8 mouse cellular contexts compared by ENCODE assay signal in genomic region chr3:107149006-107149405, GRCm38 (mm10). TPM values are rescaled to one million over a fixed set of nuclear protein-coding genes. Genes with fewer than 3 reads are reported as not detected.
A peak's percentile ranks its signal among the peaks of the same experiment; 100 is the strongest.
DNase-seq lines count a peak whose midpoint lies in the region; ATAC-seq and TF ChIP-seq lines count a peak whose summit lies in the region.
"Had no signal": no experiment of that assay in that cellular context is flagged by ENCODE, and none has a peak within 500 bp of the region (broad histone marks: within the 10 kb centered on the region; RNA-seq: fewer than 3 reads in every experiment).

No protein-coding gene starts in this region.

- H3K4me3 ChIP-seq in liver, adult 2 months (ENCODE audit: insufficient read depth, low read depth, low read length), result no peak overlapping the region
- H3K4me3 ChIP-seq in liver, embryonic 12.5 days, result no peak overlapping the region
- H3K4me3 ChIP-seq in G1E (ENCODE audit: low read depth, low read length), result no peak overlapping the region

- no peak for ATAC-seq in liver, embryonic 12.5 days
- ATAC-seq in G1E (ENCODE audit: extremely low read depth, insufficient number of reproducible peaks, low FRiP score, poor library complexity, severe bottlenecking), result no peak

- TF ChIP-seq CTCF in liver, adult 2 months (IDR thresholded peaks at IDR 0.05; ENCODE audit: low read depth, low read length), result peak; percentile 71
- TF ChIP-seq CTCF in G1E (IDR thresholded peaks at IDR 0.05; ENCODE audit: low read depth, low read length), result 0 out of 2 replicates have a peak, but pooled peaks have one; percentile 4
- peak; percentile 45; the same call in 1 of the 2 replicates for TF ChIP-seq CTCF in brain, embryonic 14.5 days (IDR thresholded peaks at IDR 0.05; ENCODE audit: borderline replicate concordance, extremely low read depth, insufficient read depth, insufficient read length)

- TF ChIP-seq POLR2A in liver, adult 2 months (IDR thresholded peaks at IDR 0.05; ENCODE audit: extremely low read depth, insufficient read depth, low read length), result no peak
- no peak for TF ChIP-seq POLR2A in brain, embryonic 14.5 days (IDR thresholded peaks at IDR 0.05; ENCODE audit: borderline replicate concordance, extremely low read depth, insufficient read depth, insufficient read length, poor library complexity, severe bottlenecking)

- no peaks in the 10 kb centered on the region for H3K27me3 ChIP-seq in liver, adult 2 months (ENCODE audit: control insufficient read depth, insufficient read depth, low read length)
- no peaks in the 10 kb centered on the region for H3K27me3 ChIP-seq in liver, embryonic 12.5 days (replicated peaks)
- H3K27me3 ChIP-seq in G1E (ENCODE audit: insufficient read depth, low read length), result no peaks in the 10 kb centered on the region

- H3K36me3 ChIP-seq in liver, adult 2 months (ENCODE audit: control insufficient read depth, insufficient read depth, low read length), result no peaks in the 10 kb centered on the region
- H3K36me3 ChIP-seq in liver, embryonic 12.5 days, result no peaks in the 10 kb centered on the region
- H3K36me3 ChIP-seq in G1E (replicated peaks), result no peaks in the 10 kb centered on the region

- no peak overlapping the region for H3K27ac ChIP-seq in liver, adult 2 months (replicated peaks; ENCODE audit: insufficient read depth, low read depth, low read length)
- H3K27ac ChIP-seq in liver, embryonic 12.5 days, result no peak overlapping the region
- H3K27ac ChIP-seq: macrophage had no signal

- H3K9ac ChIP-seq in liver, adult 2 months (ENCODE audit: low read depth, low read length), result no peak overlapping the region
- no peak overlapping the region for H3K9ac ChIP-seq in liver, embryonic 12.5 days

- WGBS in liver, adult 2 months, result 49% methylated on average over 3 of the region's 3 CpGs
- 44% methylated on average over 3 of the region's 3 CpGs for WGBS in liver, embryonic 12.5 days (ENCODE audit: insufficient replicate concordance)

- intact Hi-C loops in left cerebral cortex, postnatal 10 days (cut with DNase I), result no loop called here

- no peaks in the 10 kb centered on the region for H3K9me3 ChIP-seq in liver, embryonic 12.5 days (replicated peaks)
- no peaks in the 10 kb centered on the region for H3K9me3 ChIP-seq in G1E (replicated peaks)

- peak; percentile 9 for DNase-seq in liver, adult 2 months (ENCODE audit: extremely low read depth, low read depth, low spot score)
- DNase-seq in G1E (ENCODE audit: low spot score), result no peak
- DNase-seq in brain, embryonic 14.5 days (ENCODE audit: low read depth), result peak; percentile 29
- peak; percentile 77 for DNase-seq in induced T-regulatory cell, adult 2 months (ENCODE audit: low read depth)
- DNase-seq in retina, embryonic 14.5 days (ENCODE audit: low spot score), result peak; percentile 54
- no peak for DNase-seq in left cerebral cortex, postnatal 10 days (ENCODE audit: extremely low spot score in 1 of 2, low spot score in 2 of 2)

- H3K4me1 ChIP-seq in liver, adult 2 months (ENCODE audit: control insufficient read depth, insufficient read depth, low read length), result no peaks in the 10 kb centered on the region
- no peaks in the 10 kb centered on the region for H3K4me1 ChIP-seq in liver, embryonic 12.5 days
- no peaks in the 10 kb centered on the region for H3K4me1 ChIP-seq in G1E (ENCODE audit: insufficient read depth, low read depth, low read length)

- no peaks in the 10 kb centered on the region for H3K79me2 ChIP-seq in liver, adult 2 months (ENCODE audit: control insufficient read depth, insufficient read depth, low read length)

- no peak overlapping the region for H3K4me2 ChIP-seq in liver, embryonic 12.5 days

RNA-seq across cellular contexts. Expression of gene Kcna10, which starts 33.9 kb away (rescaled TPM):
- not detected in 2 replicates for total RNA-seq in liver, adult 2 months (2014; rRNA removed)
- polyA plus RNA-seq in liver, adult 2 months (2012; rRNA removed), result not detected in 2 replicates
- not detected in 2 replicates for polyA plus RNA-seq in liver, embryonic 12.5 days (2016; fragmentation: Nextera tagmentation; extraction: Ambion mirVana)
- total RNA-seq in G1E (2014; fragmentation: Nextera tagmentation) (not detected in 2 replicates), G1E (2017) (0.05 TPM in 1 of 2 replicates, not detected in the other)
- not detected in 2 replicates for polyA plus RNA-seq in G1E (2012)
- not detected in 2 replicates for polyA plus RNA-seq in brain, embryonic 14.5 days (2012; rRNA removed)
- total RNA-seq in left cerebral cortex, postnatal 10 days (2021), result not detected
- polyA plus RNA-seq: macrophage had no signal

RNA-seq across cellular contexts. Expression of gene Kcna2, which starts 48.1 kb away (rescaled TPM):
- 1.2 and 1.3 TPM in 2 replicates for total RNA-seq in liver, adult 2 months (2014; rRNA removed)
- 0.29 and 0.54 TPM in 2 replicates for polyA plus RNA-seq in liver, adult 2 months (2012; rRNA removed)
- polyA plus RNA-seq in liver, embryonic 12.5 days (2016; fragmentation: Nextera tagmentation; extraction: Ambion mirVana), result 0.05 TPM in 1 of 2 replicates, not detected in the other
- not detected in 2 replicates for total RNA-seq in G1E (2014; fragmentation: Nextera tagmentation)
- under 0.01 and 0.11 TPM in 2 replicates for total RNA-seq in G1E (2017)
- polyA plus RNA-seq in G1E (2012), result not detected in 2 replicates
- 1.6 and 3.9 TPM in 2 replicates for polyA plus RNA-seq in brain, embryonic 14.5 days (2012; rRNA removed)
- 10 to 100 TPM; 54.9 to 58.4 TPM for total RNA-seq in left cerebral cortex, postnatal 10 days (2021)

Comparison
In these comparisons a context has a peak if more than half of its experiments do, and no peak if none do; other contexts are left out.
1. DNase-seq: peak in liver, adult 2 months (single experiment), brain, embryonic 14.5 days (single experiment), induced T-regulatory cell, adult 2 months (single experiment) and retina, embryonic 14.5 days (single experiment); none in G1E (single experiment) and left cerebral cortex, postnatal 10 days (0 of 2).
2. CTCF ChIP-seq: peak in every context shown above with its lines; median percentile 71 in liver, adult 2 months; 45 in brain, embryonic 14.5 days; 4 in G1E.